Mouse (Mus musculus): ENCODE results near the gene Golm1. TPM values are rescaled to one million over a fixed set of nuclear protein-coding genes. Genes with fewer than 3 reads are reported as not detected.

Golm1 gene
- polyA plus RNA-seq, 1 experiment = 13.9 TPM

GRCm38 (mm10) chr13:59634637-59635036, 41.0 kb downstream of the Golm1 start:
- no peak overlapping the region for H3K27ac ChIP-seq (ENCODE audit: control insufficient read depth, insufficient read depth, low read depth, low read length, poor library complexity)
- 72% methylated on average over 5 of the region's 5 CpGs for WGBS
- no peaks in the 10 kb centered on the region; the same call in 1 of the 2 replicates for H3K4me1 ChIP-seq (ENCODE audit: control insufficient read depth, insufficient read depth, low read length)
- H3K4me3 ChIP-seq (replicated peaks; ENCODE audit: control insufficient read depth, low read depth, low read length) = no peak overlapping the region
- no peak for TF ChIP-seq POLR2A (IDR thresholded peaks at IDR 0.05; ENCODE audit: borderline replicate concordance, control insufficient read depth, low read depth, low read length)
- TF ChIP-seq CTCF (IDR thresholded peaks at IDR 0.05; ENCODE audit: control insufficient read depth, insufficient read depth, low read length) = no peak

- H3K4me3 ChIP-seq (replicated peaks; ENCODE audit: control insufficient read depth, low read depth, low read length) = no peak overlapping the region
- TF ChIP-seq CTCF (IDR thresholded peaks at IDR 0.05; ENCODE audit: control insufficient read depth, insufficient read depth, low read length) (no peak), POLR2A (IDR thresholded peaks at IDR 0.05; ENCODE audit: borderline replicate concordance, control insufficient read depth, low read depth, low read length) (no peak)
- WGBS = 90% methylated on average over 7 of the region's 7 CpGs
- H3K4me1 ChIP-seq (ENCODE audit: control insufficient read depth, insufficient read depth, low read length) = no peaks in the 10 kb centered on the region
- H3K27ac ChIP-seq (ENCODE audit: control insufficient read depth, insufficient read depth, low read depth, low read length, poor library complexity) = no peak overlapping the region
These were observed 48.9 kb downstream of the Golm1 start for GRCm38 (mm10) chr13:59626739-59627138.

- WGBS = 84% methylated on average over 5 of the region's 5 CpGs
- H3K4me1 ChIP-seq (ENCODE audit: control insufficient read depth, insufficient read depth, low read length) = no peaks in the 10 kb centered on the region
- H3K4me3 ChIP-seq (replicated peaks; ENCODE audit: control insufficient read depth, low read depth, low read length) = no peak overlapping the region
- H3K27ac ChIP-seq (ENCODE audit: control insufficient read depth, insufficient read depth, low read depth, low read length, poor library complexity) = no peak overlapping the region
- TF ChIP-seq CTCF (IDR thresholded peaks at IDR 0.05; ENCODE audit: control insufficient read depth, insufficient read depth, low read length) = no peak
- no peak for TF ChIP-seq POLR2A (IDR thresholded peaks at IDR 0.05; ENCODE audit: borderline replicate concordance, control insufficient read depth, low read depth, low read length)
These were observed 50.7 kb downstream of the Golm1 start for GRCm38 (mm10) chr13:59624903-59625302.

GRCm38 (mm10) chr13:59624389-59624788, 51.2 kb downstream of the Golm1 start:
- 83% methylated on average over 3 of the region's 3 CpGs for WGBS
- H3K4me1 ChIP-seq (ENCODE audit: control insufficient read depth, insufficient read depth, low read length) = no peaks in the 10 kb centered on the region; the same call in 1 of the 2 replicates
- no peak overlapping the region for H3K27ac ChIP-seq (ENCODE audit: control insufficient read depth, insufficient read depth, low read depth, low read length, poor library complexity)
- H3K4me3 ChIP-seq (replicated peaks; ENCODE audit: control insufficient read depth, low read depth, low read length) = no peak overlapping the region
- TF ChIP-seq CTCF (IDR thresholded peaks at IDR 0.05; ENCODE audit: control insufficient read depth, insufficient read depth, low read length) = no peak
- no peak for TF ChIP-seq POLR2A (IDR thresholded peaks at IDR 0.05; ENCODE audit: borderline replicate concordance, control insufficient read depth, low read depth, low read length)

- Histone ChIP-seq H3K27ac (ENCODE audit: control insufficient read depth, insufficient read depth, low read depth, low read length, poor library complexity) (no peak overlapping the region), H3K4me1 (ENCODE audit: control insufficient read depth, insufficient read depth, low read length) (no peaks in the 10 kb centered on the region; the same call in 1 of the 2 replicates), H3K4me3 (replicated peaks; ENCODE audit: control insufficient read depth, low read depth, low read length) (no peak overlapping the region)
- WGBS = 78% methylated on average over 7 of the region's 7 CpGs
- TF ChIP-seq CTCF (IDR thresholded peaks at IDR 0.05; ENCODE audit: control insufficient read depth, insufficient read depth, low read length) (no peak), POLR2A (IDR thresholded peaks at IDR 0.05; ENCODE audit: borderline replicate concordance, control insufficient read depth, low read depth, low read length) (no peak)
These were observed 53.7 kb downstream of the Golm1 start for GRCm38 (mm10) chr13:59621643-59622489.

GRCm38 (mm10) chr13:59618463-59618862, 57.1 kb downstream of the Golm1 start:
- Histone ChIP-seq H3K4me3 (replicated peaks; ENCODE audit: control insufficient read depth, low read depth, low read length) (no peak overlapping the region), H3K4me1 (ENCODE audit: control insufficient read depth, insufficient read depth, low read length) (no peaks in the 10 kb centered on the region; the same call in 1 of the 2 replicates), H3K27ac (ENCODE audit: control insufficient read depth, insufficient read depth, low read depth, low read length, poor library complexity) (no peak overlapping the region)
- WGBS = 80% methylated on average over 6 of the region's 6 CpGs
- no peak for TF ChIP-seq CTCF (IDR thresholded peaks at IDR 0.05; ENCODE audit: control insufficient read depth, insufficient read depth, low read length)
- no peak for TF ChIP-seq POLR2A (IDR thresholded peaks at IDR 0.05; ENCODE audit: borderline replicate concordance, control insufficient read depth, low read depth, low read length)

- Histone ChIP-seq H3K4me1 (ENCODE audit: control insufficient read depth, insufficient read depth, low read length) (no peaks in the 10 kb centered on the region; the same call in 1 of the 2 replicates), H3K27ac (ENCODE audit: control insufficient read depth, insufficient read depth, low read depth, low read length, poor library complexity) (no peak overlapping the region), H3K4me3 (replicated peaks; ENCODE audit: control insufficient read depth, low read depth, low read length) (no peak overlapping the region)
- 56% methylated on average over 4 of the region's 4 CpGs for WGBS
- TF ChIP-seq CTCF (IDR thresholded peaks at IDR 0.05; ENCODE audit: control insufficient read depth, insufficient read depth, low read length) (no peak), POLR2A (IDR thresholded peaks at IDR 0.05; ENCODE audit: borderline replicate concordance, control insufficient read depth, low read depth, low read length) (no peak)
These were observed 60.1 kb downstream of the Golm1 start for GRCm38 (mm10) chr13:59615554-59615953.

- no peaks in the 10 kb centered on the region; the same call in 1 of the 2 replicates for H3K4me1 ChIP-seq (ENCODE audit: control insufficient read depth, insufficient read depth, low read length)
- 89% methylated on average over 4 of the region's 4 CpGs for WGBS
- H3K27ac ChIP-seq (ENCODE audit: control insufficient read depth, insufficient read depth, low read depth, low read length, poor library complexity) = no peak overlapping the region
- no peak for TF ChIP-seq CTCF (IDR thresholded peaks at IDR 0.05; ENCODE audit: control insufficient read depth, insufficient read depth, low read length)
- no peak for TF ChIP-seq POLR2A (IDR thresholded peaks at IDR 0.05; ENCODE audit: borderline replicate concordance, control insufficient read depth, low read depth, low read length)
- no peak overlapping the region for H3K4me3 ChIP-seq (replicated peaks; ENCODE audit: control insufficient read depth, low read depth, low read length)
These were observed 60.5 kb downstream of the Golm1 start for GRCm38 (mm10) chr13:59615152-59615551.
